Mouse (Mus musculus) liver, embryonic 14.5 days (tissue): ENCODE results near the gene Gm44502. TPM values are rescaled to one million over a fixed set of nuclear protein-coding genes. Genes with fewer than 3 reads are reported as not detected.
"Not testable (repeated sequence)": the region's sequence is repeated elsewhere in the genome, so short reads cannot be mapped to it uniquely, and the experiment has no call there.

Experiments
- ATAC-seq: fragments of 200-750 bp; cut with Nextera tagmentation; 2 replicates; pipeline ENCODE4 v1.8.0; 2017; ENCODE audit warnings: moderate number of reproducible peaks, mild to moderate bottlenecking, moderate library complexity; ENCODE audit not compliant: insufficient read depth
- DNase-seq, 3 experiments: peaks; one replicate each; pipeline ENCODE4 v3.0.0-alpha.2; 2012 to 2013; ENCODE audit warnings: low read depth in 3 of 3, low spot score in 3 of 3
- H3K27ac ChIP-seq: fragments of 300-500 bp; sonication (generic); 2 replicates; pipeline ENCODE4 v1.5.1; 2014; ENCODE audit warnings: moderate library complexity, mild to moderate bottlenecking, control low read depth, inconsistent platforms
- H3K27me3 ChIP-seq: fragments of 300-500 bp; sonication (generic); 2 replicates; pipeline ENCODE4 v1.6.1; 2014; ENCODE audit warnings: mild to moderate bottlenecking, low read length, moderate library complexity; ENCODE audit not compliant: control insufficient read depth, insufficient read depth
- H3K36me3 ChIP-seq: fragments of 300-500 bp; sonication (generic); replicated peaks from 2 replicates; pipeline ENCODE4 v1.6.1; 2014; ENCODE audit warnings: low read depth; ENCODE audit not compliant: control insufficient read depth, insufficient read depth
- H3K4me1 ChIP-seq, 2 experiments: fragments of 200-500 bp in 1 of 2; fragments of 300-500 bp in 1 of 2; sonication (generic) in 1 of 2; replicated peaks; 2 replicates each; pipeline ENCODE4 v1.6.1; 2012 to 2014; ENCODE audit warnings: antibody characterized with exemption in 1 of 2, inconsistent platforms in 1 of 2, low read length in 1 of 2; ENCODE audit not compliant: control insufficient read depth in 2 of 2, insufficient read depth in 2 of 2
- H3K4me2 ChIP-seq: fragments of 300-500 bp; sonication (generic); 2 replicates; pipeline ENCODE4 v1.6.1; 2014; ENCODE audit warnings: low read depth, mild to moderate bottlenecking, control low read depth, moderate library complexity
- H3K4me3 ChIP-seq, 2 experiments: fragments of 200-500 bp in 1 of 2; fragments of 300-500 bp in 1 of 2; sonication (generic) in 1 of 2; 2 replicates each; pipeline ENCODE4 v1.5.1; 2012 to 2014; ENCODE audit warnings: low read depth in 2 of 2, low read length in 2 of 2, mild to moderate bottlenecking in 2 of 2, control low read depth in 1 of 2, inconsistent platforms in 1 of 2, moderate library complexity in 1 of 2; ENCODE audit not compliant: insufficient read depth in 1 of 2
- H3K9ac ChIP-seq: fragments of 300-500 bp; sonication (generic); replicated peaks from 2 replicates; pipeline ENCODE4 v1.6.1; 2014; ENCODE audit warnings: mild to moderate bottlenecking, control low read depth, moderate library complexity
- H3K9me3 ChIP-seq: fragments of 300-500 bp; sonication (generic); 2 replicates; pipeline ENCODE4 v1.6.1; 2016; ENCODE audit warnings: low read length, mixed read lengths; ENCODE audit not compliant: control insufficient read depth
- CTCF ChIP-seq: IDR thresholded peaks from 2 replicates; pipeline ENCODE4 v1.5.1; 2016; ENCODE audit warnings: antibody characterized with exemption, low read depth, control low read depth
- EP300 ChIP-seq: IDR thresholded peaks from 2 replicates; pipeline ENCODE4 v1.6.1; 2016; ENCODE audit warnings: antibody characterized with exemption, low read depth
- WGBS: fragments of 180-500 bp; shearing (Covaris S2); extraction: QIAGEN DNeasy Blood & Tissue Kit; methylation state at CpG from one replicate; pipeline ENCODE4 v1.1.7; 2014; ENCODE audit not compliant: insufficient replicate concordance; 5-methylcytosine and 5-hydroxymethylcytosine counted together
- polyA plus RNA-seq, 2 experiments: library from polyadenylated mRNA; depleted of rRNA in 1 of 2; stranded (reverse) in 1 of 2; unstranded in 1 of 2; fragments of >200 nt; fragmentation: Nextera tagmentation in 1 of 2; extraction: Ambion mirVana in 1 of 2; gene quantifications; 2 replicates each; pipeline versions ENCODE4 v1.2.1 to v1.2.3; 2012 to 2014

Gm44502 gene
- polyA plus RNA-seq, 2 experiments, result 0.14 to 0.19 TPM

DNA sequence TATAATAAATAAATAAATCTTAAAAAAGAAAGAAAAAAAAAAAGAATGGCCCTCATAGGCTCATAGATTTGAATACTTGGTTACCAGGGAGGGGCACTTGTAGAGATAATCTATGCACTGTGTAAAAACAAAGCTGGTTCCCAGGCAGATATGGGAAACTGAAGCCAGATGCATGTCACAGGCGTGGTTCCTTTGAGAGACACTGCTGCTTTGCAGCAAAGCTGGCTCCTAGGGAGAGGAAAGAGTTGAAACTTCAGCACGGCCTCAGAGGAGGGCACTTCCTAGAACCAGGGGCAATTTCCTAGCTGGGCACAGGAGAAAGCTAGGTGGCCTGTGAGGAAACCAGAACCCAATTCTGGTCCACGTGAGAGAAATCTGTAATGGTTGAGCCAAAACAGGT lies 4.6 kb upstream of the Gm44502 start:
- Histone ChIP-seq H3K27ac (no peak overlapping the region), H3K4me3 (no peak overlapping the region), H3K9me3 (no peaks in the 10 kb centered on the region), H3K9ac (no peak overlapping the region), H3K27me3 (no peaks in the 10 kb centered on the region), H3K4me2 (no peak overlapping the region), H3K36me3 (no peaks in the 10 kb centered on the region), H3K4me1 (peaks cover 0 to 8% of the 10 kb centered on the region in 2 experiments; a peak in 2 of 4 replicates)
- ATAC-seq, result no peak
- 43% methylated on average over 3 of the region's 3 CpGs for WGBS
- DNase-seq, result no peak
- no peak for TF ChIP-seq EP300
- no peak for TF ChIP-seq CTCF

DNA sequence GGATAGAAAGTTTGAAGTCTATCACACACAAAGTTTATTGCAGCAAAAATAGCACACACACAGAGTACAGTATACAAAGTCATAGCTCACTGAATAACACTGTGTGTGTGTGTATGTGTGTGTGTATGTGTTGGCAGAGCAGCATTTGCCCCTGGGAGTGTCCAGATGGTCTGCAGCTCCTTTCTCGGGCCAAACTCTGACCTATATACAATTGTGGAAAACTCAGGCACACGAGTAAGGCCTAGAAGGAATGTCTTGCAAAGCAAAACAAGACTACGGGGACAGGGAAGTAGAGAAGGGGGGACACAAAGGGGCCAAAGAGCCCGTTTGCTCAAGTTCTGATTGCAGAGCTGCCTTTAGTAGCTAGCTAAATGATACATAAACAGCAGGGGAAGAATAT lies 3.5 kb upstream of the Gm44502 start:
- Histone ChIP-seq H3K27ac (no peak overlapping the region), H3K27me3 (no peaks in the 10 kb centered on the region), H3K4me2 (no peak overlapping the region), H3K4me3 (no peak overlapping the region), H3K4me1 (peaks cover 3 to 12% of the 10 kb centered on the region in 2 experiments; a peak in 3 of 4 replicates), H3K9ac (no peak overlapping the region), H3K9me3 (no peaks in the 10 kb centered on the region), H3K36me3 (no peaks in the 10 kb centered on the region; the same call in 1 of the 2 replicates)
- 68% methylated on average over 4 of the region's 4 CpGs for WGBS
- DNase-seq (no peak), ATAC-seq (no peak)
- TF ChIP-seq EP300 (no peak), CTCF (no peak)

DNA sequence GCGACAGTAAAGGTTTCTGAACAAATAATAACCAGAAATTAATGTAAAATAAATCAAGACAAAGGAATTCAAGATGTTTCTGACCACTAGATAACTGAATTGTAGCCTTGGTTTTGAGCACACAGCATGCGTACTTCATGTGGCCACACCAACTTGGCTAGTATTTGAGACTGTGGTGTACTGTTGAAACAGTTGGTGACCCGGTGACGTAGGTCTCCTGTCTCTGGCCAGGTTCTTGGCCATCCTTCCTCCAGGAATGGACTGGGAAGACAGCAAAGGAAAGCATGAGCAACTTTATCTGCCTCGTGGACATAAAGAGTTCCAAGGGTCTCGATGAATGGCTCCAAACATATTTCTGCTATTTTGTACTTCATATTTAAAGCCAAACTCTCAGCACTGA lies 2.3 kb upstream of the Gm44502 start:
- no peak overlapping the region for H3K4me2 ChIP-seq
- TF ChIP-seq CTCF, result no peak
- H3K27ac ChIP-seq, result no peak overlapping the region
- peaks cover 3 to 12% of the 10 kb centered on the region in 2 experiments; a peak in 3 of 4 replicates for H3K4me1 ChIP-seq
- no peaks in the 10 kb centered on the region; the same call in 1 of the 2 replicates for H3K36me3 ChIP-seq
- no peaks in the 10 kb centered on the region for H3K9me3 ChIP-seq
- H3K27me3 ChIP-seq, result no peaks in the 10 kb centered on the region
- no peak overlapping the region for H3K9ac ChIP-seq
- 80% methylated on average over 6 of the region's 6 CpGs for WGBS
- no peak for ATAC-seq
- no peak for DNase-seq
- no peak overlapping the region for H3K4me3 ChIP-seq

DNA sequence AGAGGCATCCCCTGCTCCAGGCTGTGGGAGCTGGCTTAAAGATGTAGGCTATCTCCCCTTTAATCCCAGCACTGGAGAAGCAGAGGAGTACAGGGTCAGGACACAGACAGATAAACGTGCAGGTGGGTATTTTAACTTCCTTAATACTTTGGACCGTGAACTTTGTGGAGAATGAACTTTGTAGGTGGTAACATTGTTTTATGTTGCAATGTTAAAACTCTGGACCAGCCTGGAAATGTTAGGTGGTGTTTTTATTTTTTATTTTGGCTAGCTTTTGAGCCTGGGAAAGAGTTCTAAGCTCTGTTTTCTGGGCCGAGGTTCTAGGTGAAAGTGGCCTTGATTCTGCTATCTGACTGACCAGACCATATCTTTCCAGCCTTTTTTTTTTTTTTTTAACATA lies 1.8 kb upstream of the Gm44502 start:
- 57% methylated on average over 3 of the region's 3 CpGs for WGBS
- no peak overlapping the region; the same call in 1 of the 2 replicates for H3K9ac ChIP-seq

DNA sequence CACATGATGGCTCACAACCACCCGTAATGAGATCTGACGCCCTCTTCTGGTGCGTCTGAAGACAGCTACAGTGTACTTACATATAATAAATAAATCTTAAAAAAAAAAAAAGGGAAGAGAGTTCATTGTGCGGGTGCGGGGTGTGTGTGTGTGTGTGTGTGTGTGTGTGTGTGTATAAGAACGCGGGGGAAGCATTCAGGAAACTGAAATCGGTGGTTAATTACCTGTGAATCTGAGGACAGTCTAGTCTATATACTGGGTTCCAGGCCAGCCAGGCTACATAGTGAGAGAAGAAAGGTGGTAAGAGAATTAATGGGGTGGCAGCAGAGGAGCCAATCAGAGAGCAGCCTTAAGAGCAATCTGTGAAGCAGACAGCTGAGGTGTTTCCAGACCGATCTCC lies 1.3 kb upstream of the Gm44502 start:
- not testable (repeated sequence) for DNase-seq, H3K27ac ChIP-seq, H3K9me3 ChIP-seq, H3K27me3 ChIP-seq, H3K36me3 ChIP-seq, ATAC-seq, H3K9ac ChIP-seq
- peak overlapping the region; percentile 76 to 84; a peak in 2 of 4 replicates for H3K4me3 ChIP-seq
- H3K4me2 ChIP-seq, result peak overlapping the region; percentile 97
- peaks cover 3 to 15% of the 10 kb centered on the region in 2 experiments; a peak in 3 of 4 replicates for H3K4me1 ChIP-seq
- WGBS, result 72% methylated on average over 9 of the region's 9 CpGs

More for the DNA sequence above, 1.8 kb upstream of the Gm44502 start:
- Histone ChIP-seq H3K4me2 (peak overlapping the region; percentile 97), H3K9me3 (no peaks in the 10 kb centered on the region), H3K36me3 (no peaks in the 10 kb centered on the region; the same call in 1 of the 2 replicates), H3K4me3 (no peak overlapping the region), H3K4me1 (peaks cover 3 to 12% of the 10 kb centered on the region in 2 experiments; a peak in 3 of 4 replicates), H3K27me3 (no peaks in the 10 kb centered on the region), H3K27ac (no peak overlapping the region)
- TF ChIP-seq CTCF, result no peak
- TF ChIP-seq EP300, result no peak
- DNase-seq (no peak), ATAC-seq (no peak)
